Mouse (Mus musculus): ENCODE measurements at regions not wholly inside any gene's neighbourhood (a gene's known extent, or its start where the extent isn't known, plus 50 kb on each side); places are given as distances from the start of the nearest gene placed in this dataset.

DNA sequence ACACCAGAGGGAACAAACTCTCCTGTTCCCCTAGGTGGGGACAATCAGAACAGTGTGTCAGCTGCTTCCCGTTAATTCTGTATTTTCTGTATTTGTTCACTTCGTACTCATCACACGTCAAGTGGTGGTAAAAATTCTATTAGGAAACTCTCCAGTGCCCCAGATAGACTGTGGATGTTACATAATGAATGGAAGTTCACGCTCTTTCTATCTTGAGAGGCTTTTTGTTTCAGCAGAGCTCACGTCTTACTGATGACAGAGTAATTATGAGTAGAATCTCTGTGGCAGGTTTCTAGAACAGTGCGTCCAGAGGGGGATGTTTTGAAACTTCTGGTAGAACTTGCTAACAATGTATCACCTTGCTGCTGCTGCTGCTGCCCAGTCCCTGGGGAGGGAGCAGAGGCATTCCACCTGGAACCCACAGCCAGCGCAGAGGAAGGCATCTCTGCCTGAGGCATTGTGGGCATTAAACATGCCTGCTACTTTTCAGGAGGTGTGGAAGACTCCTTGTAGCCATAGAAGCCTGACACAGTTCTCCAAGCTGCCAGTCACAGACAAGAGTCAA is 740.6 kb downstream of the 4930447A16Rik start:
- TF ChIP-seq CTCF (IDR thresholded peaks at IDR 0.05; ENCODE audit: borderline replicate concordance, insufficient read depth, low read length) (no peak), POLR2A (IDR thresholded peaks at IDR 0.05; ENCODE audit: low read depth, low read length) (no peak)

Data from embryonic fibroblast, embryonic 13.5 days (primary cell).